Mouse (Mus musculus) CH12.LX (cell line): Measurements from ENCODE around the gene Clca4b.

ENCODE experiments used
- CTCF ChIP-seq, 2 experiments: IDR thresholded peaks in 1 of 2; conservative IDR thresholded peaks in 1 of 2; 2 replicates each; pipeline ENCODE4 v1.5.1; 2011 to 2012; ENCODE audit warnings: low read depth in 2 of 2, low read length in 2 of 2, improper control_type of control experiment in 1 of 2, inconsistent platforms in 1 of 2, mild to moderate bottlenecking in 1 of 2, moderate library complexity in 1 of 2
- E2F4 ChIP-seq: IDR thresholded peaks from 2 replicates; pipeline ENCODE4 v1.6.1; 2011; ENCODE audit warnings: low read depth, low read length, improper control_type of control experiment; ENCODE audit not compliant: insufficient replicate concordance
- JUN ChIP-seq: IDR thresholded peaks from 2 replicates; pipeline ENCODE4 v1.6.1; 2011; ENCODE audit warnings: low read depth, mild to moderate bottlenecking, low read length, improper control_type of control experiment, moderate library complexity; ENCODE audit not compliant: insufficient read depth
- JUND ChIP-seq: conservative IDR thresholded peaks from 2 replicates; pipeline ENCODE4 v1.6.1; 2011; ENCODE audit warnings: low read depth, low read length, improper control_type of control experiment
- KAT2A ChIP-seq: IDR thresholded peaks from 2 replicates; pipeline ENCODE4 v1.6.1; 2012; ENCODE audit warnings: low read length, improper control_type of control experiment, inconsistent platforms; ENCODE audit not compliant: insufficient replicate concordance
- MAFK ChIP-seq: IDR thresholded peaks from 2 replicates; pipeline ENCODE4 v1.6.1; 2011; ENCODE audit warnings: low read length, improper control_type of control experiment; ENCODE audit not compliant: insufficient replicate concordance
- NRF1 ChIP-seq: IDR thresholded peaks from 2 replicates; pipeline ENCODE4 v1.6.1; 2014; ENCODE audit warnings: low read depth, mild to moderate bottlenecking, inconsistent platforms, low read length, improper control_type of control experiment, moderate library complexity
- ZNF384 ChIP-seq: IDR thresholded peaks from 2 replicates; pipeline ENCODE4 v1.6.1; 2012; ENCODE audit warnings: low read depth, low read length, improper control_type of control experiment, inconsistent platforms

DNA sequence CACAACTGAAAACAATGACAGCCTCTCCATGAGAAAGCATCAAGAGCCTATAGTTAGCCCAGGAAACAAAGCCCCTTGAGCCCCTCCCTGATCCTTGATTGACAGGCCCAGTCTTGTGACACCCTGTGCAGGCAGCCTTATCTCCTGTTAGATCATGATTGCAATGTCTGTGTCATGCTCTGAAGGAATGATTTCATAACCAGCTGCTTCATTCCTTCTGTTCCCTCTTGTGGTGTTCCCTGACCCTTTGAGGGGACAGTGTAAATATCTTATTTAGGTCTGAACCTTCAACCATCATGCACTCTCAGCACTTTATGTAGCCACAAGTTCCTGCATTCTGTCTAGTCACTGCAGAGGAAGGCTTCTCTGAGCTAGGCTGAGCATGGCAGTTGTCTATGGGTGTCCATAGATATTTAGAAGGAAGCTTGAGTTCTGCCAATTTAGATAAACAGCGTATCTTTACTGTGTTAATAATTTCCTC is 722 bp upstream of the Clca4b start:
- TF ChIP-seq JUN: no peak
- no peak for TF ChIP-seq MAFK
- no peak for TF ChIP-seq E2F4
- no peak for TF ChIP-seq JUND
- TF ChIP-seq KAT2A: no peak
- no peak for TF ChIP-seq CTCF (conservative IDR thresholded peaks at IDR 0.05 in 1 of 2, IDR thresholded peaks at IDR 0.05 in 1 of 2; ENCODE audit: low read depth in 2 of 2, low read length in 2 of 2)
- TF ChIP-seq NRF1: no peak
- no peak for TF ChIP-seq ZNF384
